Mouse (Mus musculus) brain, adult 2 months (tissue): Measurements from ENCODE around the gene Krtap10-4.
A peak's percentile ranks its signal among the peaks of the same experiment; 100 is the strongest.

Experiments used
- DNase-seq: peaks from one replicate; pipeline ENCODE4 v3.0.0; 2011; ENCODE audit warnings: low read depth, low spot score

Gene Krtap10-4

DNA sequence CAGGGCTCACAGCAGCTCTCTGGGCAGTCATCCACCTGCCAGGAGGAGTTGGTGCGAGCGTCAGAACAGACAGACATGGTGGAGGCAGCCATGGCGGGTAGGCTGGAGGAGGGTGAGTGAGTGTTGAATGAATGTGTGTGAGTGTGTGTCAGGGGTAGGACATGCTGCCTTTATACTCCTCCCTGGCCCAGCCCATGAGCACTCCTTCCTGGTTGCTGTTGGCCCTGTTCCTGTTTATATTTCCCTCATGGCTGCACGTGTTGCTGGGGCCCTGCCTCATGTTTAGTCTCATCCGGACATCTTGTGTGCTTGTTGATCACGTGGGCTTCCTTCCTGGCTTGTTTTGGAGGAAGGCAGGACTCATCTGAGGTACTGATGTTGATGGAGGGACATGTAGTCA lies at the start of gene Krtap10-4:
Krtap10-4 (minus strand) TSS at position 145 of the 400 bp plus-strand sequence.
- DNase-seq, result no peak

DNA sequence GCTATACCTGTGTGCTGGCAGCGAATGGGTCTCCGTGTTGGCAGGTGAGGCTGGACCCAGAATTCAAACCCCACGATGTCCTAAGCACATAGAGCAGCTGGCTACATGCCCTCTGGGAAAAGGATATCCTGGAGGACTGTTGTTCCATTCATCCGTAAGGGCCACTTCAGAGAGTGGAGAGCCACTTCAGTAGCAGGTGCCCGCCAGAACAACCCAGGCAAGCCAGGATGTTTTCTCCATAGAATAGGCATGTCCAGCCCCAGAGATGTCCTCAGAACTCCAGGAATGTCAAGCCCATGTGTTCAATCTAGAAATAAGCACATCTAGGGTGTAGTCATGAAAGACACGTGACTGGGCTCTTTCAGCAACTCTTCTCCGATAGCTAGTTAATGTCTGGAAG lies 42.8 kb upstream of the Krtap10-4 start:
- no peak for DNase-seq

DNA sequence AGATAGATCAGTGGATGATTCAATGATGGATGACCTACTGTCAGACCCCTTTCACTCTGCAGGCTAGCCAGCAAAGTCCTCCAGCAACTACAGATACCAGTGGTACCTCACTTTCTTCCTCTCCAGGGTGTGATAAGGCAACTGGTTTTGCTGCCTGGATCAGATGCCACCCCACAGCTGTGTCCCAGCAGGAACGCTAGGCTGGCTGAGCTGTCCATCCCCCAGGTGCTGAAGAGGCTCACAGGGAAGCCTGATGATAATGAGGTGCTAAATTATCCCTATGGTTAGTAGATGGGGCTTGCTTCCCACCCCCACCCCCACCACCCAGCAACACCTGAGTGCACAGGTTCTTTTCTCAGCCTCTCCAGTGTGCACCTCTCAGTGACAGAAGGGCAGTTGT lies 40.7 kb upstream of the Krtap10-4 start:
- no peak for DNase-seq

DNA sequence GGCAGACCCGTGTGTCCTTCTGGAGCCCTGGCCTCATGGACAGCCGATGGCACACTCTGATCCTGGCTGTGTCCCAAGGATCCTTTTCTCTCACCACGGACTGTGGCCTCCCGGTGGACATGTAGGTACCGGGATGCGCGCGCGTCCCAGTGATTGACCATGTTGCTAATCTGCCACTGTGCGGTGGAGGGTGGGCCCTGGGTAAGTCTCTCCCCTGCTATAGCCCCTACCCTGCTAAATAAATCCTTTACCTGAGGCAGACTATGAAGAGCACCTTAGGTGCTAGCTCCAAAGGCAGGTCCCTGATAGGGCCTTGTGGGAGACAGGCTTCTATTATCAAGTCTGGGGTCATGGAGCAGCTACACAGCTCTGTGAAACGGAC lies 37.9 kb upstream of the Krtap10-4 start:
- DNase-seq, result no peak

DNA sequence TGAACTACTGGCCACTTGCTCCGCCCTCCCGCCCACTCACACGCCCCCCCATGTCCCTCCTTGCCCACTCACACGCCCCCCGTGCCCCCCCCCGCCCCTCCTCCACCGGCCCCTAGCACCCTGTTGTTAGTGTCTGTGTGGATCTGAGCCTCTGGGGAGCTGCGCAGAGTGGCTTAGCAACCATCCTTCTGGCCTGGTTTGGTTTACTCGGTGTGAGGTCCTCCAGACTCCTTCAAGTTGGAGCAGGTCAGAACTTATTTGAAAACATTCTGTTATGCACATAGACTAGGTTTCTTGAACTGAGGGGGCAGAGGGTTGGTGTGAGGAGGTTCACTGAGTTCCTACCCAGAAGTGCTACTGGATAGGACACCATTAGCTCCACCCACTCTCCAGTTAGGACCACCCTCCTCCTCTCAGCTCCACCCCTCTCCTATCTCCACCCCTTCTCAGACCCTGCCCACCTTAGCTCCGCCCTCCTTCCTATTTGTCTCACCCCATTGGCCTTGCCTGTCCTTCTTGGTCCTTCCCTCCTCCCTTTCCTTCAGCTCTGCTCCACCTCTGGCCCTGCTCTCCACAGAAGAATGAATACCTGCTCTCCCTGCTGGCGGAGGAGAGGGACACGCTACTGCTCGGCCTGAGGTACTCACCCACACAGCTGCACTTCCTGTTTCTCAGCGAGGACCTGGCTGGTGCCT lies 37.3 kb upstream of the Krtap10-4 start:
- peak; percentile 55 for DNase-seq

DNA sequence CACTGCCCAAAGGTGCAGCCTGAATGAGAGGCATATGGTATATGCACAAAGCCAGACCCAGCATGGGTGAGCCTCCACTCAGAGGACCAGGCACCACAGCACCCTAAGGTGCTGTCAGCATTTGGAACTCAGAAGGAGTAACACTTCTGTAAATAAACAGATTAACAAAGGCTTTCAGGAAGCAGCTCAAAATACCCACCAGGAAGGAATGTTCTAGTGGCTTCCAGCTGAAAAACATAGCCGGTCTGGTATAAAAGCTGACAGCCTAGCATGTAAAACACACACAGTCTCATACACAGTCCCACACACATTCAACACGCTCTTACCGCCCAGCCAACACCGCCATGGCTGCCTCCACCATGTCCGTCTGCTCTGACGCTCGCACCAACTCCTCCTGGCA lies 34.8 kb upstream of the Krtap10-4 start, which contains the start of gene Gm3285:
Gm3285 (plus strand) TSS at position 301 of the 400 bp plus-strand sequence.
- no peak for DNase-seq

DNA sequence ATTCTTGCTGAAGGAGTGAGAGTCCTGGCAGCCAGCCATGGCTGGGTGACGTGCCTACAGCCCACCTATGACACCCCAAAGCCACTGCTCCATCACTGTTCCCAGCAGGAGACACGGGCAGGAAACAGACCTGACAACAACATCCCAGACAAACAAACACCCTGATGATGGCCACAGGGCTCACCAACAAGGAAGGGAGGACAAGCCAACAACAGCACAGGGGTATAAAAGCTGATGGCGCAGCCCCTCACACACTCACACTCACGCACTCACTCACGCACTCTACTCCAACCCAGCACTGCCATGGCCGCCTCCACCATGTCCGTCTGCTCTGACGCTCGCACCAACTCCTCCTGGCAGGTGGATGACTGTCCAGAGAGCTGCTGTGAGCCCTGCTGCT lies 25.7 kb upstream of the Krtap10-4 start, which contains the start of gene Gm10318:
Gm10318 (plus strand) TSS at position 301 of the 400 bp plus-strand sequence.
- no peak for DNase-seq

DNA sequence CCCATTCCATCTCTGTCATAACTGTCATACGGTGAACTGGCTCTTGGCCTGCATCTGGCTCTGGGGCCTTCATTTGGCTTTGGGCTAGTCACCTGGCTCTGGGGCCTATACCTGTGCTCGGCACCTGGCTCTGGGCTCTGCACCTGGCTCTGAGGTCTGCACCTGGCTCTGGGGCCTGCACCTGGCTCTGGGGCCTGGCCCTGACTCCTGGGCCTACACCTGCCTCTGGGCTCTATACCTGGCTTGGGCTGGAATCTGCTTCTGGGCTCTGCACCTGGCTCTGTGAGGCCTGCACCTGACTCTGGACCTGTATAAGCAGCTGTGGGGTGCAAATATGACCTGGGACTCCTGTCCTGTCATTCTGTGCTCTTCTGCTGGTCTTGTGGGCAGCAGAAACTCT lies 20.6 kb upstream of the Krtap10-4 start:
- DNase-seq, result no peak

DNA sequence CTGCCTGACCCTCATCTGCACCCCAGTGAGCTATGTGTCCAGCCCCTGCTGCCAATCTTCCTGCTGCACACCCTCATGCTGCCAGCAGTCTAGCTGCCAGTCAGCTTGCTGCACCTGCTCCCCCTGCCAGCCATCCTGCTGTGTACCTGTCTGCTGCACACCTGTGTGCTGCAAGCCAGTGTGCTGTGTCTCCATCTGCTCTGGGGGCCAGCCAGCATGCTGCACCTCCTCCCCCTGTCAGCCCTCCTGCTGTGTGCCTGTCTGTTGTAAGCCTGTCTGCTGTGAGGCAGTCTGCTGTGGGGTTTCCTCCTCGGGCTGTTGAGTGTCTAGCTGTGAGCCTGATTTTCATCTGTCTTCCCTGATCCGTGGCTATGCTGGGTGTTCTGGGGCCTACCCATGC lies 20.1 kb upstream of the Krtap10-4 start:
- DNase-seq, result peak; percentile 20

DNA sequence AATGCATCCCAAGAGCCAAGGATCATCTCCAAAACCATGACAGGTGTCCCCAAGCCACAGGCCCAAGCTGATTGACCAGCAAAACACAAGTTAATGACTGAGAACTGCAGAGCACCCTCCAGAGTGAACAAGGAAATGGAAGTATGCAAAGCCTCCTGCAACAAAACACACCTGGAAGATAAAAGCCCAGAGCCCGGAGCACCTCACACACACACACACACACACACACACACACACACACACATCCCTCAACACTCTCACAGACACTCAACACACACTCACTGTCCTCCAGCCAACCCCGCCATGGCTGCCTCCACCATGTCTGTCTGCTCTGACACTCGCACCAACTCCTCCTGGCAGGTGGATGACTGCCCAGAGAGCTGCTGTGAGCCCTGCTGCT lies 19.6 kb upstream of the Krtap10-4 start, which contains the start of gene Gm36176:
Gm36176 (plus strand) TSS at position 301 of the 400 bp plus-strand sequence.
- no peak for DNase-seq

DNA sequence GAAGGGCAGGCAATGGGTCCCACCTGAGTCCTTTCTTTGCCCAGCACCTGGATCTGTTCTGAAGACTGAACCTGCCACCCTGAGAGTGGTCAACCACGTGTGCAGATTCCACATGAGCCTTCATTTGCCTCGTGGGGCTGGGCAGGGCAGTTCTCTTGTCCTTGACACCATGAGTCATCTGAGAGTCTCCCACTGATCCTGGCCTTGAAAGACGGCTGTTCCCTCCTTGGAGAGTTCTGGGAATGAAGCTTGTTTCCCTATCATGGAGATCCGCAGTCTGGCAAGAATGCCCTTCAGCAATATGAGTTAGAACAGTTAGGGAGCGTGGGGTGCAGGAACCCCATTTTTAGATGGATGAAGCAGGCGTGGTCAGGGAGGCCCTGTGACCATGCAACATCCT lies 12.1 kb upstream of the Krtap10-4 start:
- DNase-seq, result no peak

DNA sequence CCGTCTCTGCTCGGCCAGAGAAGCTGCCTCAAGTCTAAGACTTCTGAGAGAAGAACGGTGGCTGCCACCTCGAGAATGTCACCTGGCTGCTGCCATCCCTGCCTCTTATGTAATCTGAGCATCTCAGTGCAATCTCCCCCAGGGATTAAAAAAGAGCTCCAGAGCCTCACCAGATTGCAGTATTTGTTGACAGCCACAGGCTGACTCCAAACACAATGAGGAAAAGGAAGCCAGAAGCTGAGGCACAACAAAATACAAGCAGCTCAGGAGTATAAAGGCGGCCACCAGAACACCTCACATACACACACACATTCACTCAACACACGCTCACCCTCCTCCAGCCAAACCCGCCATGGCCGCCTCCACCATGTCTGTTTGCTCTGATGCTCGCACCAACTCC lies 8.8 kb upstream of the Krtap10-4 start, which contains the start of gene Krtap10-10:
Krtap10-10 (plus strand) TSS at position 301 of the 400 bp plus-strand sequence.
- peak; percentile 35 for DNase-seq

DNA sequence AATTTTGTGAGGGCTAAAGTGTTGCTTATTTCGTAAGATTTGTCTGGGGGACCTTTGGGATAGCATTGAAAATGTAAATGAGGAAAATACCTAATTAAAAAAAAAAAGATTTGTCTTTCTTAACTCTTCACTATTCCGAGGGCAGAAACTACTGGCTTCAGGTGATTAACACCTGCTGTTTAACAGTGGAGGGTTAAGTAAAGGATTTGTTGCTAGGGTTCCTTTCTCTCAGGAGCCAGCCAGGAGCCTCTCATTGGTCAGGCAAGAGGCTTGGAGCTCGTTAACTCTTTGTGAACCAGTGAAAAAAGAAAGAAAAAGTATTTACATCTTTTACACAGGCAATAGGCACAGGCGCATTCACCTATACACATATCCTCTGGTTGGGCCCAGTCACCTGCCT lies 7.7 kb downstream of the Krtap10-4 start:
- DNase-seq, result no peak

DNA sequence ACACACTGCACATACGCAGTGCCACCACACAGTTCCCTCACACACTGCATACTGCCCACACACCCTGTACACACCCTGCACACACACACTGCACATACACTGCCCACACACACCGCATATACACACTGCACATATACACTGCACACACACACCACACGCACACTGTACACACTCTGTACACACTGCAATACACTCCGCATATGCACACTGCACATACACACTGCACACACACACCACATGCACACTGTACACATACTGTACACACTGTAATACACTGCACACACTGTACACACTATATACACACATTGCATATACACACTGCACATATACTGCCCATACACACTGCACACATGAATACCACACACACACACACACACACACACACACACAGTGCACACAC lies 8.4 kb downstream of the Krtap10-4 start:
- no peak for DNase-seq

DNA sequence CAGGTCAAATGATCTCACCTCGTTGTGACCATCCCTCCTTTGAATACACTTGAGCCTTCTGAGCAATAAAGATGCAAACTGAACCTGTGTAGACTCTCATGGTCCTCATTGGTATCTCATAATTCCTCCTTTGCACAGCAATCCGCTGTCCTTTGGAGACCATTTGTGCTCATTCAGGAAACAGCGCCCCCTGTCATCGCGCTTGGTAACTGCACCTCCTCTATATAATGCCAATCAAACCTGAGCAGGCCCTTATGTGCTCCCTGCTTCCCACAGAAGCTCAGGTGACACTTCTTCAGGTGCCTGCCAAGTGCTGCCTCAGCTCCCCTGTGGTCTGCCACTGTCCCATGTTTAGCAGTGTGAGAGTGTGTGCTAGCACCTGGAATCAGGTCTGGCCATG lies 11.4 kb downstream of the Krtap10-4 start:
- DNase-seq, result peak; percentile 19

DNA sequence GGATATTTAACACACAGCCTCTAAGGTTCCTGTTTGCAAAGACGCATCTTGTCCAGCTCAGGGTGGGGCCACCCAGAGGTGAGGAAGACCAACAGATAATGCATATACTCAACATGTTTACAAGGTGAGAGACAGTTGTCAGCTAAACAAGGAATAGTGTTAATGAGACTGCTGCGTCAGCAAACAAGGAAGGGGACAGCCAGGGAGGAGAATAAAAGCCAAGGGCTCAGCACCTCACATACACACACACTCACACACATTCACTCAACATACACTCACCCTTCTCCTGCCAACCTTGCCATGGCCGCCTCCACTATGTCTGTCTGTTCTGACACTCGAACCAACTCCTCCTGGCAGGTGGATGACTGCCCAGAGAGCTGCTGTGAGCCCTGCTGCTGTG lies 12.5 kb downstream of the Krtap10-4 start, which contains the start of gene Gm2696:
Gm2696 (plus strand) TSS at position 301 of the 400 bp plus-strand sequence.
- no peak for DNase-seq

DNA sequence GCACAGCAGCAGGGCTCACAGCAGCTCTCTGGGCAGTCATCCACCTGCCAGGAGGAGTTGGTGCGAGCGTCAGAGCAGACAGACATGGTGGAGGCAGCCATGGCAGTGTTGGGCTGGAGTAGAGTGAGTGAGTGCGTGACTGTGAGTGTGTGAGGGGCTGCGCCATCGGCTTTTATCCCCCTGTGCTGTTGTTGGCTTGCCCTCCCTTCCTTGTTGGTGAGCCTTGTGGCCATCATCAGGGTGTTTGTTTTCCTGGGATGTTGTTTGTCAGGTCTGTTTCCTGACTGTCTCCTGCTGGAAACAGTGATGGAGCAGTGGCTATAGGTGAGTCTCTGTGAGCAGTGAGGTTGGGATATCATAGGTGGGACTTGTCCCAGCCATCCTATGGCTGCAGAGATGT lies 15.2 kb downstream of the Krtap10-4 start, which contains the start of gene Gm9507:
Gm9507 (minus strand) TSS at position 101 of the 400 bp plus-strand sequence.
- no peak for DNase-seq

DNA sequence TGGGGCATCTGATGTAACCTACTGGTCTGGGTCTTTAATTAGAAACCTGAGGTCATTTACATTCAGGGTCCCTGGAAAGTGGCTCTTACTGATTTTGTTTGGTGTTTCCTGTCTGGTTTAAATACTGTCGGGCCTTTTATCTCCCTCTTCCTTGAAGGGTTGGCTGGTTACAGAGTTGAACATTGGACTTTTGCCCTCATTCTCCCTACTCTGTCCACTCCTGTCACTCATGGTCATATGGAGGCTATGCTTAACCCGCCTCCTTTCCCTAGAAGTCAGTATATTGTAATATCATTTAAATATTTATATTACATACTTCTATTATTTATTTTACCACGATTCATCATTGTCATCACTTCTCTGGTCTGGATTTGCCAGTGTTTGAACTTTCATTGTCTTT lies 22.8 kb downstream of the Krtap10-4 start:
- DNase-seq, result no peak

DNA sequence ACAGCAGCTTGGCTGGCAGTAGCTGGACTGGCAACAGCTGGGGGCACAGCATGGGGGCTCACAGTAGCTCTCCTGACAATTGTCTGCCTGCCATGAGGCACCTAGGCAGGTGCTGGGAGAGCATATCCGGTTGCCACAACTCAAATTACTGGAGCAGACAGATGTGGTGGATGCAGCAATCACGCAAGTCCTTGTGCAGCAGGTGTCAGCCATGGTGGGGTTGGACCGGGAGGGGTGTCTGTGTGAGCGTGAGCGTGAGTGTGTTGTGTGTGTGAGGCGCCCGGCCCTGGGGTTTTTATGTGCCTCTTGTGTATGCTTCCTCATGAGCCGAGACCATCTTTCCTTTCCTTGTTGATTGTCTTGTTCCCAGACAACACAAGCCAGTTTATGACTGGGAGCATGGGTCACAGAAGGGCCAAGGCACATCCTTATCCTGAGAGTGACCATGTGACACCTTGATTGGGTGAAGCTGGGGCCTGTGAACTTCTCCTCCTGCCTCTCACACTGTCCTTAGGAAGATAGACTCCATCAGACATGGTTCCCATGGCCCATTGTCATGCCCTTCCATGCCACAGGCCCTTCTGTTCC lies 27.9 kb downstream of the Krtap10-4 start, which contains the start of gene Gm19668:
Gm19668 (minus strand) TSS at position 213 of the 588 bp plus-strand sequence.
- DNase-seq, result no peak

DNA sequence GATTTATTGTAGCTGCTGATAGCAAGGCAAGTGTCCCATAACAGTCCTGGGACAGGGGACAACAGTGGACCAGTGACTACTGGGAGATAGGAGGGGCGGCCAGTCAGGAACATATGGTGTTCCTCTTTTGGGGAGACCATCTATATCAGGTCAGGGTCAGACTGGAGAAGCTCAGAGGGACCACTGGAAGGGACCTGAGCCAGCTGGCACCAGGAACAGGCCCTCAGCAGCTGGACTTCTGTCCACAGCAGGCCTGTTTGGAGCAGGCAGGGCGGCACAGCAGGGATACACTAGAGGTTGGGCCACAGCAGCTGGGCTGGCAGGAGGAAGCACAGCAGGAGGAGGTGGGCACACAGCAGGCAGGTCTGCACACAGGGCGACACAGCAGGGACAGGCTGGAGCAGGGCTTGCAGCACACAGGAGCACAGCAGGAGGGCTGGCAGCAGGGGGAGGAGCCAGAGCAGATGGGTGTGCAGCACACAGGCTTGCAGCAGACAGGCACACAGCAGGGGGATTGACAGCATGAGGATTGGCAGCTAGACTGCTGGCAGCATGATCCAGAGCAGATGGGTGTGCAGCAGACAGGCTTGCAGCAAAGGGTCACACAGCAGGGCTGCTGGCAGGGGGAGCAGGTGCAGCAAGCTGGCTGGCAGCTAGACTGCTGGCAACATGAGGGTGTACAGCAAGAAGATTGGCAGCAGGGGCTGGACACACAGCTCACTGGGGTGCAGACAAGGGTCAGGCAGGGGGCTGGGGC lies 28.6 kb downstream of the Krtap10-4 start:
- DNase-seq, result peak; percentile 23

DNA sequence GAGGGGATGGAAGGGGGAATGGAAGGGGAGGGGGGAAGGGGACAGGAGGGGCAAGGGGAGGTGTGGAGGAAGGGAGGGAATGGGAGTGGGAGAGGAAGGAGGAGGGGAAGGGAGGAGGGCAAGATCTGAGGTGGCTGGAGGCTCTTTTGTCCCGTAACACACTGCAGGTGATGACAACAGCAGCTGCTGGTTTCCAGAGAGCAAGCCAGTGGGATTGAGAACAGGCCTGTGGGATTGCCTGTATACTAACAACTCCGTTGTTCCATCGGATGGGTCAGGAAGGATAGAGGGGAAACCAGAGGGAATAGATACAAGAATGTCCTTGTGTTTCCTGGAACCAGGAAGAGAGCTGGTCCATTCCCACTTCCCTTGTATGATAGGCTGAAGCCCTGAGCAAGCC lies 29.2 kb downstream of the Krtap10-4 start:
- no peak for DNase-seq

DNA sequence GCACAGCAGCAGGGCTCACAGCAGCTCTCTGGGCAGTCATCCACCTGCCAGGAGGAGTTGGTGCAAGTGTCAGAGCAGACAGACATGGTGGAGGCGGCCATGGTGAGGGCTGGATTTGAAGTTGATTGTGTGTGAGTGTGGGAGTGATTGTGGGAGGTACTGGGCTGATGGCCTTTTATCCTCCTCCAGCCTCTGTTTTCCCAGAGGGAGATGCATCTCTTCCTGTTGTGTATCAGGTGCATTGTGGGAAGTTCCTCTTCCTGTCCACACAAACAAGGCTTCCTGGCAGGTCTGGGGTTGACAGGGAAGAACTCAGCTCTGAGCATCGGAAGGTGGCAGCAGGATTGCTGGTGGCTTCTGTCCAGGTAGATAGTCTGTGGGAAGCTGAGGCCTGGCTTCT lies 31.9 kb downstream of the Krtap10-4 start, which contains the start of gene Gm9639:
Gm9639 (minus strand) TSS at position 101 of the 400 bp plus-strand sequence.
- no peak for DNase-seq
